ENCODE assay signal across 12 mouse cellular contexts in the genomic region with DNA sequence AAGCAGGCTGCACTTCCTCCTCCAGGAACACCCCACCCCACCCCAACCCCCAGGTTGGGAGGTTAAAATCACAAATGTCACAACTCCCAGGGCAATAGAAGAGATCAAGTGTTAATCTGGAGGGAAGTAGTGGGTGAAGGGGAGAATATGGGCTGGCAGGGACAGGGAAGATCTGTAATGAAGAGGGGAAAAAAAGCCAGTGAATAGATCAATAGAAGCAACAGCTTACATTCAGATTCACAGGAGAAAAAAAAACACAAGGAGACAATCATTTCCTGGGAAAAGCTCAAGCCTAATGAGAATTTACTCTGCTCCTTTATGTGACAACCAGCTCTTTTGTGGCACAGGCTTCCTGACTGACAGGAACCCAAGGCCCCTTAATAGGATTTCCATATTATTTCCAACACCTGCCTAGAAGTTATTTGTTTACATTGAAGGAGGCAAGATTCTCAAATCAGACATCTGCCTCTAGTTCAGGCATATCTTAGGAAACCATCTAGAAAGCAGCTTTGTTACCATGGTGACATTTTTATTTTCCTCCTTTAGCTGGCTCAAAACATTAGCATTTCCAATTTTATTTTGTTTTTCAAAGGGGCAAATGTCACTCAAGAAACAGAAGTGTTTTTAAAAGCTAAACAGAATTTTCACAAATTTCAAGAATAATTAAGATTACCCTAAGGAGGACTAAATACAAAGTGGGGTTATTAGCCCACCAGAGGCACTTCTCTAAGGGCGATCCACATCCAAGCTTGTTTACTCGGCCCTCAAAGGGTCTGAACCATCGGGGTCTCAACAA.
DNase-seq lines count a peak whose midpoint lies in the region; ATAC-seq and TF ChIP-seq lines count a peak whose summit lies in the region.
"Had no signal": no experiment of that assay in that cellular context is flagged by ENCODE, and none has a peak within 500 bp of the region (broad histone marks: within the 10 kb centered on the region; RNA-seq: fewer than 3 reads in every experiment).

No protein-coding gene starts in this region.

- H3K36me3 ChIP-seq in forebrain, embryonic 14.5 days (ENCODE audit: control insufficient read depth, insufficient read depth, low read length), result no peaks in the 10 kb centered on the region

- no peak for DNase-seq in gastrocnemius, adult 2 months
- DNase-seq in gastrocnemius, postnatal 36 days, result no peak
- peak; percentile 86 for DNase-seq in forebrain, embryonic 14.5 days (ENCODE audit: low spot score)
- DNase-seq in frontal cortex, adult 2 months (ENCODE audit: extremely low spot score in 1 of 2, low spot score in 1 of 2), result no peak
- no peak for DNase-seq in yolk sac, embryonic 10.5 days (ENCODE audit: low spot score)
- DNase-seq: kidney, postnatal 14 days; liver, embryonic 13.5 days had no signal

- no peak overlapping the region for H3K4me2 ChIP-seq in forebrain, embryonic 14.5 days (ENCODE audit: low read length)
- H3K4me2 ChIP-seq: liver, embryonic 13.5 days had no signal

- H3K27ac ChIP-seq in gastrocnemius, adult 2 months, result peak overlapping the region; percentile 66
- H3K27ac ChIP-seq in brown adipose tissue, adult 24 weeks (replicated peaks; ENCODE audit: low read depth, low read length), result peak overlapping the region; percentile 54
- H3K27ac ChIP-seq in forebrain, embryonic 14.5 days (ENCODE audit: low read depth, low read length), result peak overlapping the region; percentile 10; the same call in 1 of the 2 replicates
- H3K27ac ChIP-seq: liver, embryonic 13.5 days; macrophage had no signal

- no peak overlapping the region for H3K9ac ChIP-seq in forebrain, embryonic 14.5 days (ENCODE audit: low read length)
- H3K9ac ChIP-seq: liver, embryonic 13.5 days had no signal

- peak; percentile 65 for ATAC-seq in forebrain, embryonic 14.5 days
- ATAC-seq in megakaryocyte progenitor cell, adult 5-6 weeks (replicated peaks; ENCODE audit: poor library complexity), result peak; percentile 16; the same call in 1 of the 2 replicates
- ATAC-seq in activated CD4-positive, CD25-positive, alpha-beta regulatory T cell, adult 4 months, result no peak
- ATAC-seq: inflammation-experienced regulatory T-cells, adult 6 months had no signal

- 4% methylated on average over 3 of the region's 3 CpGs for WGBS in forebrain, embryonic 14.5 days

- H3K4me3 ChIP-seq in gastrocnemius, adult 2 months, result peak overlapping the region; percentile 32
- no peak overlapping the region for H3K4me3 ChIP-seq in brown adipose tissue, adult 24 weeks (ENCODE audit: insufficient read depth, low read depth, low read length)
- H3K4me3 ChIP-seq in forebrain, embryonic 14.5 days (ENCODE audit: low read depth, low read length), result no peak overlapping the region
- H3K4me3 ChIP-seq: liver, embryonic 13.5 days had no signal

- intact Hi-C loops in gastrocnemius, adult 2 months (cut with DNase I), result loop anchor here (5.0 kb wide), 1 partner anchor 90 kb away; a partner anchor contains a TSS
- intact Hi-C loops in gastrocnemius, postnatal 36 days (cut with DNase I), result no loop called here

- peaks cover 9% of the 10 kb centered on the region for H3K4me1 ChIP-seq in brown adipose tissue, adult 24 weeks (ENCODE audit: control insufficient read depth, insufficient read depth, insufficient read length, low read length)
- peaks cover 42% of the 10 kb centered on the region for H3K4me1 ChIP-seq in forebrain, embryonic 14.5 days (ENCODE audit: control insufficient read depth, insufficient read depth, low read length)

- no peaks in the 10 kb centered on the region for H3K9me3 ChIP-seq in forebrain, embryonic 14.5 days (replicated peaks; ENCODE audit: control insufficient read depth, low read length)
- H3K9me3 ChIP-seq: liver, embryonic 13.5 days had no signal

- TF ChIP-seq CTCF in gastrocnemius, adult 2 months (IDR thresholded peaks at IDR 0.05), result no peak

- H3K27me3 ChIP-seq in forebrain, embryonic 14.5 days (replicated peaks; ENCODE audit: control insufficient read depth, insufficient read depth, low read length), result no peaks in the 10 kb centered on the region
- H3K27me3 ChIP-seq: liver, embryonic 13.5 days had no signal

Comparison
In these comparisons a context has a peak if more than half of its experiments do, and no peak if none do; other contexts are left out.
1. H3K27ac ChIP-seq: peak in every context shown above with its lines; median percentile 66 in gastrocnemius, adult 2 months; 54 in brown adipose tissue, adult 24 weeks; 10 in forebrain, embryonic 14.5 days.